Comparison of ENCODE assay signal across 28 mouse cellular contexts in the genomic region with DNA sequence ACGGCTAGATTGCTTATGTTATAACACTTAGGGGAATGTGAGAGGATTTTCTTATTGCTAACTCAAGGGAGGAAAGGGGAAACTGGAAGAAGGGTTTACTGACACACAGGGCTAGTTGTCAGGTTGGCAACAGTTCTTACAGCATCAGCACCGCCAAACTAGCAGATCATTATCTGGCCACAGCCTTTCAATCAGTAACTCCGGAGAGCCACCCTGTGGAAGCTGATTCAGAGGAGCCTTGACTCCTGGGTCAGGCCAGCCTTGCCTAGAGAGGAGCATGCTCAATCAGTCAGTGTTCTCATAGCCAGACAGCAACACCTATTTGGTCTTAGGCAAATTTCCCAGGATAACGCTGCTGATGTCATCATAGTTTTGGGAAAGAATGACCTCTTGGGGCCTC. TPM values are rescaled to one million over a fixed set of nuclear protein-coding genes. Genes with fewer than 3 reads are reported as not detected.
DNase-seq lines count a peak whose midpoint lies in the region; ATAC-seq and TF ChIP-seq lines count a peak whose summit lies in the region.
"Had no signal": no experiment of that assay in that cellular context is flagged by ENCODE, and none has a peak within 500 bp of the region (broad histone marks: within the 10 kb centered on the region; RNA-seq: fewer than 3 reads in every experiment).

No protein-coding gene starts in this region.

- no peak overlapping the region for H3K4me2 ChIP-seq in kidney, embryonic 14.5 days (replicated peaks; ENCODE audit: low read depth, low read length)
- H3K4me2 ChIP-seq in midbrain, embryonic 11.5 days, result no peak overlapping the region
- H3K4me2 ChIP-seq in midbrain, postnatal 0 days (ENCODE audit: low read depth, low read length, poor library complexity, severe bottlenecking), result no peak overlapping the region
- H3K4me2 ChIP-seq: embryonic facial prominence, embryonic 12.5 days; forebrain, embryonic 15.5 days; heart, embryonic 12.5 days; hindbrain, embryonic 14.5 days had no signal

- no peak overlapping the region for H3K9ac ChIP-seq in kidney, embryonic 14.5 days (ENCODE audit: low read depth, low read length)
- no peak overlapping the region for H3K9ac ChIP-seq in midbrain, embryonic 11.5 days (ENCODE audit: low read length)
- H3K9ac ChIP-seq in midbrain, postnatal 0 days (replicated peaks; ENCODE audit: low read length, poor library complexity, severe bottlenecking), result no peak overlapping the region
- H3K9ac ChIP-seq: embryonic facial prominence, embryonic 12.5 days; forebrain, embryonic 15.5 days; heart, embryonic 12.5 days; hindbrain, embryonic 14.5 days had no signal

- no peaks in the 10 kb centered on the region for H3K36me3 ChIP-seq in kidney, embryonic 14.5 days (ENCODE audit: control insufficient read depth, insufficient read depth, low read length)
- H3K36me3 ChIP-seq in midbrain, embryonic 11.5 days (ENCODE audit: control insufficient read depth, insufficient read depth, low read length), result no peaks in the 10 kb centered on the region
- H3K36me3 ChIP-seq in midbrain, postnatal 0 days (ENCODE audit: insufficient read depth, low read length), result no peaks in the 10 kb centered on the region
- H3K36me3 ChIP-seq: embryonic facial prominence, embryonic 12.5 days; forebrain, embryonic 15.5 days; heart, embryonic 12.5 days; hindbrain, embryonic 10.5 days had no signal

- no peak for ATAC-seq in kidney, embryonic 14.5 days (ENCODE audit: low FRiP score, low TSS enrichment)
- ATAC-seq in midbrain, embryonic 11.5 days (ENCODE audit: low FRiP score), result no peak
- ATAC-seq in midbrain, postnatal 0 days (ENCODE audit: low FRiP score), result no peak
- ATAC-seq: forebrain, embryonic 15.5 days had no signal

- H3K9me3 ChIP-seq in kidney, embryonic 14.5 days (ENCODE audit: control insufficient read depth, low read length), result no peaks in the 10 kb centered on the region
- no peaks in the 10 kb centered on the region for H3K9me3 ChIP-seq in midbrain, embryonic 11.5 days (ENCODE audit: control insufficient read depth, low read length)
- H3K9me3 ChIP-seq in midbrain, postnatal 0 days (ENCODE audit: low read length), result no peaks in the 10 kb centered on the region
- H3K9me3 ChIP-seq: embryonic facial prominence, embryonic 12.5 days; forebrain, embryonic 15.5 days; heart, embryonic 12.5 days; hindbrain, embryonic 10.5 days had no signal

- 80% methylated on average over 4 of the region's 4 CpGs for WGBS in kidney, embryonic 14.5 days
- 88% methylated on average over 4 of the region's 4 CpGs for WGBS in midbrain, embryonic 11.5 days
- WGBS in midbrain, postnatal 0 days, result 84% methylated on average over 4 of the region's 4 CpGs

- H3K27me3 ChIP-seq in kidney, embryonic 14.5 days (ENCODE audit: control insufficient read depth, insufficient read depth, low read length), result no peaks in the 10 kb centered on the region
- no peaks in the 10 kb centered on the region for H3K27me3 ChIP-seq in midbrain, embryonic 11.5 days (ENCODE audit: control insufficient read depth, insufficient read depth, low read length)
- no peaks in the 10 kb centered on the region for H3K27me3 ChIP-seq in midbrain, postnatal 0 days (ENCODE audit: insufficient read depth, low read length)
- H3K27me3 ChIP-seq: embryonic facial prominence, embryonic 12.5 days; forebrain, embryonic 15.5 days had no signal

- no peak for TF ChIP-seq CTCF in midbrain, postnatal 0 days (IDR thresholded peaks at IDR 0.05)

- no peak overlapping the region for H3K4me3 ChIP-seq in kidney, embryonic 14.5 days (ENCODE audit: low read length)
- no peak overlapping the region for H3K4me3 ChIP-seq in midbrain, embryonic 11.5 days (ENCODE audit: low read depth, low read length)
- H3K4me3 ChIP-seq in midbrain, postnatal 0 days (ENCODE audit: low read depth, low read length), result no peak overlapping the region
- H3K4me3 ChIP-seq: embryonic facial prominence, embryonic 12.5 days; forebrain, embryonic 15.5 days; heart, adult 2 months; heart, embryonic 12.5 days; hindbrain, embryonic 10.5 days had no signal

- peak; percentile 62 for DNase-seq in heart, adult 11 months
- DNase-seq in heart, adult 9 months (ENCODE audit: low spot score in 2 of 2), result no peak
- DNase-seq in kidney, adult 8-10 months, result peak; percentile 87
- DNase-seq in midbrain, embryonic 11.5 days (ENCODE audit: low spot score, missing footprints), result peak; percentile 33
- DNase-seq in midbrain, postnatal 0 days (ENCODE audit: low spot score), result no peak
- no peak for DNase-seq in urinary bladder, postnatal 14 days (ENCODE audit: low spot score)
- DNase-seq: adrenal gland, postnatal 10 days; cerebellum, adult 11-12 months; cerebellum, adult 9-10 months; cerebellum, postnatal 25 days; gastrocnemius, postnatal 10 days; heart, adult 2 months had no signal

- H3K27ac ChIP-seq in kidney, embryonic 14.5 days (ENCODE audit: low read depth, low read length), result no peak overlapping the region
- no peak overlapping the region for H3K27ac ChIP-seq in midbrain, embryonic 11.5 days (ENCODE audit: low read depth, low read length)
- no peak overlapping the region for H3K27ac ChIP-seq in midbrain, postnatal 0 days (ENCODE audit: low read depth, low read length)
- H3K27ac ChIP-seq: embryonic facial prominence, embryonic 12.5 days; forebrain, embryonic 15.5 days; heart, adult 2 months; hindbrain, embryonic 10.5 days; hindbrain, embryonic 14.5 days had no signal

- H3K4me1 ChIP-seq in kidney, embryonic 14.5 days (ENCODE audit: control insufficient read depth, insufficient read depth, low read length), result peaks cover 2% of the 10 kb centered on the region; the same call in 1 of the 2 replicates
- H3K4me1 ChIP-seq in midbrain, embryonic 11.5 days (ENCODE audit: control insufficient read depth, insufficient read depth, low read length), result no peaks in the 10 kb centered on the region
- H3K4me1 ChIP-seq in midbrain, postnatal 0 days (ENCODE audit: insufficient read depth, low read length), result no peaks in the 10 kb centered on the region
- H3K4me1 ChIP-seq: forebrain, embryonic 15.5 days; heart, embryonic 12.5 days had no signal

RNA-seq across cellular contexts. Expression of gene Il9, which starts 20.6 kb away (rescaled TPM):
- polyA plus RNA-seq in kidney, embryonic 14.5 days (2014; fragmentation: Nextera tagmentation; extraction: Ambion mirVana), result not detected in 2 replicates
- polyA plus RNA-seq in midbrain, embryonic 11.5 days (2014; fragmentation: Nextera tagmentation; extraction: Ambion mirVana), result not detected in 2 replicates
- not detected in 2 replicates for total RNA-seq in midbrain, postnatal 0 days (2014; rRNA removed)
- polyA plus RNA-seq in midbrain, postnatal 0 days (2015; fragmentation: Nextera tagmentation; extraction: Ambion mirVana), result not detected in 2 replicates
- total RNA-seq: adrenal gland, postnatal 10 days; adrenal gland, postnatal 4 days; gastrocnemius, postnatal 10 days; gastrocnemius, postnatal 4 days; heart, adult 2 months; heart, postnatal 25 days; MEL had no signal
- polyA plus RNA-seq: brain, embryonic 14.5 days; C2C12; cortical plate, adult 2 months; embryonic facial prominence, embryonic 12.5 days; forebrain, embryonic 11.5 days; forebrain, embryonic 15.5 days; frontal cortex, adult 2 months; heart, adult 2 months; heart, embryonic 12.5 days; heart, embryonic 16.5 days; hindbrain, embryonic 10.5 days; hindbrain, embryonic 14.5 days had no signal

RNA-seq across cellular contexts. Expression of gene Slc25a48, which starts 23.3 kb away (rescaled TPM):
- 0.69 and 0.94 TPM in 2 replicates for polyA plus RNA-seq in kidney, embryonic 14.5 days (2014; fragmentation: Nextera tagmentation; extraction: Ambion mirVana)
- not detected in 2 replicates for polyA plus RNA-seq in midbrain, embryonic 11.5 days (2014; fragmentation: Nextera tagmentation; extraction: Ambion mirVana)
- total RNA-seq in midbrain, postnatal 0 days (2014; rRNA removed), result 0.05 and 0.28 TPM in 2 replicates
- 0.04 TPM in 1 of 2 replicates, not detected in the other for polyA plus RNA-seq in midbrain, postnatal 0 days (2015; fragmentation: Nextera tagmentation; extraction: Ambion mirVana)
- total RNA-seq: gastrocnemius, postnatal 4 days; MEL had no signal
- polyA plus RNA-seq: forebrain, embryonic 11.5 days; forebrain, embryonic 15.5 days; heart, embryonic 12.5 days; hindbrain, embryonic 14.5 days had no signal

RNA-seq across cellular contexts. Expression of gene Gm3045, which starts 35.1 kb away (rescaled TPM):
- polyA plus RNA-seq in kidney, embryonic 14.5 days (2014; fragmentation: Nextera tagmentation; extraction: Ambion mirVana), result not detected in 2 replicates
- polyA plus RNA-seq in midbrain, embryonic 11.5 days (2014; fragmentation: Nextera tagmentation; extraction: Ambion mirVana), result not detected in 2 replicates
- total RNA-seq in midbrain, postnatal 0 days (2014; rRNA removed), result not detected in 2 replicates
- polyA plus RNA-seq in midbrain, postnatal 0 days (2015; fragmentation: Nextera tagmentation; extraction: Ambion mirVana), result not detected in 2 replicates
- total RNA-seq: adrenal gland, postnatal 10 days; adrenal gland, postnatal 4 days; gastrocnemius, postnatal 10 days; gastrocnemius, postnatal 4 days; heart, adult 2 months; heart, postnatal 25 days; MEL had no signal
- polyA plus RNA-seq: brain, embryonic 14.5 days; C2C12; cortical plate, adult 2 months; embryonic facial prominence, embryonic 12.5 days; forebrain, embryonic 11.5 days; forebrain, embryonic 15.5 days; frontal cortex, adult 2 months; heart, adult 2 months; heart, embryonic 12.5 days; heart, embryonic 16.5 days; hindbrain, embryonic 10.5 days; hindbrain, embryonic 14.5 days had no signal

Comparison
In these comparisons a context has a peak if more than half of its experiments do, and no peak if none do; other contexts are left out.
1. DNase-seq: peak in heart, adult 11 months (single experiment), kidney, adult 8-10 months (2 of 2) and midbrain, embryonic 11.5 days (single experiment); none in heart, adult 9 months (0 of 2), midbrain, postnatal 0 days (single experiment) and urinary bladder, postnatal 14 days (single experiment).